Mouse (Mus musculus): ENCODE measurements at regions not wholly inside any gene's neighbourhood (a gene's known extent, or its start where the extent isn't known, plus 50 kb on each side); places are given as distances from the start of the nearest gene placed in this dataset.

DNA sequence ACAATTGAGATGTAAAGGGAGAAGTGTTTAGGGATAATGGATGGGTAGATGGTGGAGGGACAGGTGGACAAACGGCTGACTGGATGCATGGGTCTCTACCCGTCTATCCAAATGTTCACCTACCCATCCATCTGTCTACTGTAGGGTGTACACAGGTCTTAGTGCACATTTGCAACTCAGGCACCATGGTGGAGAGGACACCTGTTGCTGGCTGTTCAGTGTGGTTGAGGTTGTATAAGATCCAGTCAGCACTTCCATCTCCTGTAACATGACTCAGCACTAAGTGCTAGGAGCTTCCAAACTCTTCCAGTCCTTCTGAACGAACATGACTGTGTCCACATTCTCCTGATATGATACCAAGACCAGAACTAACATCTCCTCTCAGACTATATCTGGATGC, 158.0 kb downstream of the Auh start:
- H3K4me2 ChIP-seq = no peak overlapping the region
- ATAC-seq (replicated peaks; ENCODE audit: low FRiP score) (no peak), DNase-seq (ENCODE audit: low spot score) (no peak)
- 83% methylated on average over 3 of the region's 3 CpGs for WGBS
- H3K4me3 ChIP-seq (ENCODE audit: low read depth, low read length) = no peak overlapping the region
- no peaks in the 10 kb centered on the region for H3K36me3 ChIP-seq (ENCODE audit: control insufficient read depth, insufficient read depth, low read length)
- no peaks in the 10 kb centered on the region for H3K9me3 ChIP-seq (ENCODE audit: control insufficient read depth, low read length)
- no peaks in the 10 kb centered on the region for H3K27me3 ChIP-seq (replicated peaks; ENCODE audit: control insufficient read depth, insufficient read depth, low read length)
- H3K9ac ChIP-seq (ENCODE audit: low read depth, low read length) = no peak overlapping the region
- H3K4me1 ChIP-seq (replicated peaks; ENCODE audit: control insufficient read depth, insufficient read depth, low read length) = no peaks in the 10 kb centered on the region
- H3K27ac ChIP-seq (ENCODE audit: low read depth, low read length) = no peak overlapping the region

DNA sequence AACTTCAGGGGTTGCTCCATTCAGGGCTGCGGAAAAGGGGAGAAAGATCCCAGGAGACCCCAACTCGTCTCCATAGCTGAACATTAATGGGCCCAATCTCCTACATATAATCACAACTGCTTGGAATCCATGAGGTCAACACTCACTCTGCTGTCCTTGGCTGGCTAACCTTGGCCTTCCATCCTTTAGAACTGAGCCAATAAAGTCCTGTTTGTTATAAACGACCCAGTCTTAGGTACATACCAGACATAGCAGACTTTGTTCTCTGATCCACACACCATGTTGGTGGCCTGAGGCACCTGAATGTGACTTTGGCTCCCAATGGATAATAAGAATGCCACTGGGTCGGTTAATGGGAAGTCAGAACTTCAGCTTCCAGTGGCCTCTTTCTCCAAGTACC, 157.4 kb downstream of the Auh start:
- 71% methylated on average over 4 of the region's 4 CpGs for WGBS
- ATAC-seq (replicated peaks; ENCODE audit: low FRiP score) = no peak

DNA sequence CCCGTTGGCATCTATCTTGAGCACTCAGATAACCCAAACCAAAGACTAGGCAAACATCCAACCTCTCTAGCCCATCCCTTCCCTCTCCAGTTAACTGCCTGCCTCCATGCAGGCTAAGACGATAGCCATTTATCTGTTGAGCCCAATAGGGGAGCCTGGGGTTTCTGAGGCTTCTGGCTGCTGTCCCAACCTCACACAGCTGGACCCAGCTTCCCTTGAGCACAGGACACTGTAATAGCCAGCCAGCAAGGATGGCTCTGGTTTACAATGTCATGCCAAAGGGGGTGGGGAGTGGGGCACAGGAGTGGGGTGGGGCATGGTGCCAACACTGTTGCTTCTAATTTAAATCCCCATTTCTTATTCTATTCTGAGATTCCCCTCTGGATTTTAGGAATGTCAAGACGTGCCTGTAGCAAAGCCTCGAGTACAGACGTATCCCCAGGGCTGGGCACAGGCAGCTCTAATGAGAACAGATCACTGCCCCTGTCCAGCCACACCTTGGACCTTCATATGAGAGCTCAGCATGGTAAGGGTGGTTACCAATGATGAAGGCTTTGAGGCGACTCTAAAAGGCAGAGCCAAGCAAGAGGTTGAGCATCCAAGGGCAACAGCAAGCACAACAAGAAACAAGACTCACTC, 152.0 kb downstream of the Auh start:
- H3K9ac ChIP-seq (ENCODE audit: low read depth, low read length) = no peak overlapping the region
- H3K9me3 ChIP-seq (ENCODE audit: control insufficient read depth, low read length) = no peaks in the 10 kb centered on the region
- ATAC-seq (replicated peaks; ENCODE audit: low FRiP score) (no peak), DNase-seq (ENCODE audit: low spot score) (no peak)
- H3K36me3 ChIP-seq (ENCODE audit: control insufficient read depth, insufficient read depth, low read length) = no peaks in the 10 kb centered on the region
- no peak overlapping the region for H3K4me2 ChIP-seq
- no peak overlapping the region for H3K27ac ChIP-seq (ENCODE audit: low read depth, low read length)
- no peak overlapping the region for H3K4me3 ChIP-seq (ENCODE audit: low read depth, low read length)
- 66% methylated on average over 6 of the region's 6 CpGs for WGBS
- H3K27me3 ChIP-seq (replicated peaks; ENCODE audit: control insufficient read depth, insufficient read depth, low read length) = no peaks in the 10 kb centered on the region
- no peaks in the 10 kb centered on the region for H3K4me1 ChIP-seq (replicated peaks; ENCODE audit: control insufficient read depth, insufficient read depth, low read length)

More for the DNA sequence above, 157.4 kb downstream of the Auh start:
- Histone ChIP-seq H3K4me1 (replicated peaks; ENCODE audit: control insufficient read depth, insufficient read depth, low read length) (no peaks in the 10 kb centered on the region), H3K4me2 (no peak overlapping the region), H3K36me3 (ENCODE audit: control insufficient read depth, insufficient read depth, low read length) (no peaks in the 10 kb centered on the region), H3K9me3 (ENCODE audit: control insufficient read depth, low read length) (no peaks in the 10 kb centered on the region), H3K9ac (ENCODE audit: low read depth, low read length) (no peak overlapping the region), H3K4me3 (ENCODE audit: low read depth, low read length) (no peak overlapping the region), H3K27ac (ENCODE audit: low read depth, low read length) (no peak overlapping the region), H3K27me3 (replicated peaks; ENCODE audit: control insufficient read depth, insufficient read depth, low read length) (no peaks in the 10 kb centered on the region)
- no peak for DNase-seq (ENCODE audit: low spot score)

DNA sequence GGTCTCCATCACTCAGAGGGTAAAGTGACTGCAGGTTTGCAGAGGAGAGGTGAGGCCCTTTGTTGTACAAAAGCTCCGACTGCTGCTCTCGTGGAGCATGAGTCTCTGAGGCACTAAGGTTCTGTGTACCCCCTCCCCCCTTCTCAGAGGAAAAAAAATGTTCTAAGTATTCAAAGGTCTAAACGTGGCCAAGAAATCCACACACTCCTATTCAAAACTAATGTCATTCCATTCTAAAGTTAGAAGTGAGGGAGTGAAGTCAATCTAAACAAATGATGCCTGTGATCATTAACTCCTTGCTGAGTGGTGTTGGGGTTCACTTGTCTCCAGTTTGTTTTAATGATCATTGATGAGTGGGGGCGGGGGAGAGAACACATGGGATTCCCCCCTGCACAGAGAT, 150.6 kb downstream of the Auh start:
- no peak for DNase-seq (ENCODE audit: low spot score)
- ATAC-seq (replicated peaks; ENCODE audit: low FRiP score) = no peak
- H3K9me3 ChIP-seq (ENCODE audit: control insufficient read depth, low read length) = no peaks in the 10 kb centered on the region
- no peak overlapping the region for H3K9ac ChIP-seq (ENCODE audit: low read depth, low read length)
- H3K27me3 ChIP-seq (replicated peaks; ENCODE audit: control insufficient read depth, insufficient read depth, low read length) = no peaks in the 10 kb centered on the region
- no peak overlapping the region for H3K27ac ChIP-seq (ENCODE audit: low read depth, low read length)
- H3K4me3 ChIP-seq (ENCODE audit: low read depth, low read length) = no peak overlapping the region
- no peaks in the 10 kb centered on the region for H3K36me3 ChIP-seq (ENCODE audit: control insufficient read depth, insufficient read depth, low read length)
- 39% methylated on average over 4 of the region's 4 CpGs for WGBS
- no peak overlapping the region for H3K4me2 ChIP-seq
- H3K4me1 ChIP-seq (replicated peaks; ENCODE audit: control insufficient read depth, insufficient read depth, low read length) = no peaks in the 10 kb centered on the region

Measured in liver, embryonic 11.5 days (tissue).